Mouse (Mus musculus): ENCODE measurements around the gene Shc3.

- no peak for TF ChIP-seq POLR2A (IDR thresholded peaks at IDR 0.05; ENCODE audit: control insufficient read depth in 1 of 2, insufficient read depth in 1 of 2, low read depth in 1 of 2, low read length in 2 of 2, poor library complexity in 1 of 2)
- no peak for TF ChIP-seq BHLHE40 (IDR thresholded peaks at IDR 0.05; ENCODE audit: borderline replicate concordance, low read depth, low read length)
- TF ChIP-seq MXI1 (IDR thresholded peaks at IDR 0.05; ENCODE audit: low read depth, low read length): no peak
These were observed 122.7 kb downstream of the Shc3 start for GRCm38 (mm10) chr13:51446550-51446949.
